Mouse (Mus musculus) neural tube, embryonic 12.5 days (tissue): ENCODE data around the gene Bdkrb2. TPM values are rescaled to one million over a fixed set of nuclear protein-coding genes. Genes with fewer than 3 reads are reported as not detected.

Source experiments
- ATAC-seq: fragments of 200-750 bp; cut with Nextera tagmentation; 2 replicates; pipeline ENCODE4 v1.8.0; 2017; ENCODE audit warnings: low read depth, mild to moderate bottlenecking, moderate TSS enrichment, moderate library complexity; ENCODE audit not compliant: low FRiP score
- H3K27ac ChIP-seq: fragments of 300-500 bp; sonication (generic); 2 replicates; pipeline ENCODE4 v1.5.1; 2016
- H3K27me3 ChIP-seq: fragments of 300-500 bp; sonication (generic); replicated peaks from 2 replicates; pipeline ENCODE4 v1.6.1; 2016; ENCODE audit warnings: mild to moderate bottlenecking
- H3K36me3 ChIP-seq: fragments of 300-500 bp; sonication (generic); 2 replicates; pipeline ENCODE4 v1.6.1; 2016; ENCODE audit warnings: mild to moderate bottlenecking
- H3K4me1 ChIP-seq: fragments of 300-500 bp; sonication (generic); 2 replicates; pipeline ENCODE4 v1.6.1; 2016
- H3K4me2 ChIP-seq: fragments of 300-500 bp; sonication (generic); replicated peaks from 2 replicates; pipeline ENCODE4 v1.6.1; 2016; ENCODE audit warnings: mild to moderate bottlenecking
- H3K4me3 ChIP-seq: fragments of 300-500 bp; sonication (generic); 2 replicates; pipeline ENCODE4 v1.5.1; 2016
- H3K9ac ChIP-seq: fragments of 300-500 bp; sonication (generic); 2 replicates; pipeline ENCODE4 v1.6.1; 2016; ENCODE audit warnings: mild to moderate bottlenecking
- H3K9me3 ChIP-seq: fragments of 300-500 bp; sonication (generic); 2 replicates; pipeline ENCODE4 v1.6.1; 2016; ENCODE audit warnings: mild to moderate bottlenecking
- WGBS: fragments of 180-500 bp; shearing (Covaris S2); methylation state at CpG from one replicate; pipeline ENCODE4 v1.1.7; 2016; 5-methylcytosine and 5-hydroxymethylcytosine counted together
- polyA plus RNA-seq: library from polyadenylated mRNA; unstranded; fragments of >200 nt; fragmentation: Nextera tagmentation; extraction: Ambion mirVana; gene quantifications from 2 replicates; pipeline ENCODE4 v1.2.1, GENCODE M21; 2016

Gene Bdkrb2
- polyA plus RNA-seq, 1 experiment from 2014 or later, result 2.7 TPM

- ATAC-seq, result no peak
- H3K27me3 ChIP-seq, result no peaks in the 10 kb centered on the region
- H3K4me2 ChIP-seq, result no peak overlapping the region
- H3K36me3 ChIP-seq, result no peaks in the 10 kb centered on the region
- peaks cover 17% of the 10 kb centered on the region; the same call in 1 of the 2 replicates for H3K4me1 ChIP-seq
- 70% methylated on average over 6 of the region's 6 CpGs for WGBS
- H3K27ac ChIP-seq, result no peak overlapping the region
- no peaks in the 10 kb centered on the region for H3K9me3 ChIP-seq
- no peak overlapping the region for H3K9ac ChIP-seq
- H3K4me3 ChIP-seq, result no peak overlapping the region
Measured at GRCm38 (mm10) chr12:105601586-105601985, 38.6 kb downstream of the Bdkrb2 start.

GRCm38 (mm10) chr12:105602581-105603210, 39.7 kb downstream of the Bdkrb2 start, which contains the start of gene Bdkrb1:
Gene Bdkrb1 (plus strand): TSS chr12:105603085.
- Histone ChIP-seq H3K9ac (no peak within 1 kb of the TSS), H3K9me3 (no peaks in the 10 kb centered on the region), H3K4me2 (no peak within 1 kb of the TSS), H3K27me3 (no peaks in the 10 kb centered on the region), H3K27ac (no peak within 1 kb of the TSS), H3K36me3 (no peaks in the 10 kb centered on the region), H3K4me1 (peaks cover 17% of the 10 kb centered on the region; the same call in 1 of the 2 replicates), H3K4me3 (no peak within 1 kb of the TSS)
- WGBS, result 91% methylated on average over 11 of the region's 11 CpGs
- no peak for ATAC-seq

- Histone ChIP-seq H3K27me3 (no peaks in the 10 kb centered on the region), H3K4me3 (no peak overlapping the region), H3K9ac (no peak overlapping the region), H3K4me1 (peaks cover 15% of the 10 kb centered on the region; the same call in 1 of the 2 replicates), H3K4me2 (no peak overlapping the region), H3K36me3 (no peaks in the 10 kb centered on the region; the same call in 1 of the 2 replicates), H3K9me3 (no peaks in the 10 kb centered on the region), H3K27ac (no peak overlapping the region)
- no peak for ATAC-seq
- WGBS, result 89% methylated on average over 11 of the region's 11 CpGs
Measured at GRCm38 (mm10) chr12:105603904-105604303, 40.9 kb downstream of the Bdkrb2 start.

GRCm38 (mm10) chr12:105605212-105605611, 42.2 kb downstream of the Bdkrb2 start:
- no peak for ATAC-seq
- H3K27me3 ChIP-seq, result no peaks in the 10 kb centered on the region
- no peaks in the 10 kb centered on the region; the same call in 1 of the 2 replicates for H3K36me3 ChIP-seq
- no peaks in the 10 kb centered on the region for H3K9me3 ChIP-seq
- no peak overlapping the region for H3K27ac ChIP-seq
- no peak overlapping the region for H3K4me2 ChIP-seq
- no peak overlapping the region for H3K9ac ChIP-seq
- H3K4me1 ChIP-seq, result peaks cover 5% of the 10 kb centered on the region; the same call in 1 of the 2 replicates
- no peak overlapping the region for H3K4me3 ChIP-seq
- WGBS, result 44% methylated on average over 8 of the region's 8 CpGs

GRCm38 (mm10) chr12:105606881-105607280, 43.9 kb downstream of the Bdkrb2 start:
- no peaks in the 10 kb centered on the region for H3K9me3 ChIP-seq
- no peak overlapping the region for H3K4me3 ChIP-seq
- no peaks in the 10 kb centered on the region for H3K27me3 ChIP-seq
- H3K4me2 ChIP-seq, result no peak overlapping the region
- H3K4me1 ChIP-seq, result no peaks in the 10 kb centered on the region
- WGBS, result 83% methylated on average over 4 of the region's 4 CpGs
- H3K36me3 ChIP-seq, result no peaks in the 10 kb centered on the region; the same call in 1 of the 2 replicates
- H3K9ac ChIP-seq, result no peak overlapping the region
- ATAC-seq, result no peak
- no peak overlapping the region for H3K27ac ChIP-seq

- H3K4me3 ChIP-seq, result no peak overlapping the region
- H3K9me3 ChIP-seq, result no peaks in the 10 kb centered on the region
- no peak overlapping the region for H3K27ac ChIP-seq
- no peak overlapping the region for H3K9ac ChIP-seq
- 94% methylated on average over 2 of the region's 2 CpGs for WGBS
- no peak overlapping the region for H3K4me2 ChIP-seq
- peaks cover 8% of the 10 kb centered on the region; the same call in 1 of the 2 replicates for H3K36me3 ChIP-seq
- no peaks in the 10 kb centered on the region for H3K27me3 ChIP-seq
- ATAC-seq, result no peak
- H3K4me1 ChIP-seq, result no peaks in the 10 kb centered on the region
Measured at GRCm38 (mm10) chr12:105611045-105611444, 48.0 kb downstream of the Bdkrb2 start.

- WGBS, result 15% methylated on average over 7 of the region's 7 CpGs
- Histone ChIP-seq H3K27ac (no peak overlapping the region), H3K4me1 (no peaks in the 10 kb centered on the region), H3K36me3 (peaks cover 15% of the 10 kb centered on the region; the same call in 1 of the 2 replicates), H3K9me3 (no peaks in the 10 kb centered on the region), H3K27me3 (no peaks in the 10 kb centered on the region), H3K4me2 (no peak overlapping the region), H3K4me3 (no peak overlapping the region), H3K9ac (no peak overlapping the region)
- ATAC-seq, result no peak
Measured at GRCm38 (mm10) chr12:105611748-105612147, 48.7 kb downstream of the Bdkrb2 start.

GRCm38 (mm10) chr12:105613559-105613958, 50.5 kb downstream of the Bdkrb2 start:
- no peaks in the 10 kb centered on the region for H3K4me1 ChIP-seq
- WGBS, result 93% methylated on average over 10 of the region's 10 CpGs
- H3K4me2 ChIP-seq, result no peak overlapping the region
- H3K4me3 ChIP-seq, result no peak overlapping the region
- H3K27me3 ChIP-seq, result no peaks in the 10 kb centered on the region
- peaks cover 33% of the 10 kb centered on the region for H3K36me3 ChIP-seq
- no peak for ATAC-seq
- H3K9me3 ChIP-seq, result no peaks in the 10 kb centered on the region
- H3K27ac ChIP-seq, result no peak overlapping the region
- no peak overlapping the region for H3K9ac ChIP-seq

- no peaks in the 10 kb centered on the region for H3K9me3 ChIP-seq
- peaks cover 72% of the 10 kb centered on the region for H3K36me3 ChIP-seq
- H3K4me1 ChIP-seq, result no peaks in the 10 kb centered on the region
- no peak overlapping the region for H3K27ac ChIP-seq
- ATAC-seq, result no peak
- no peak overlapping the region for H3K4me2 ChIP-seq
- H3K27me3 ChIP-seq, result no peaks in the 10 kb centered on the region
- no peak overlapping the region for H3K9ac ChIP-seq
- WGBS, result 97% methylated on average over 7 of the region's 7 CpGs
- H3K4me3 ChIP-seq, result no peak overlapping the region
Measured at GRCm38 (mm10) chr12:105622048-105622447, 59.0 kb downstream of the Bdkrb2 start.

- Histone ChIP-seq H3K9me3 (no peaks in the 10 kb centered on the region), H3K27me3 (no peaks in the 10 kb centered on the region), H3K36me3 (peaks cover 67% of the 10 kb centered on the region), H3K4me2 (no peak overlapping the region), H3K4me3 (no peak overlapping the region), H3K9ac (no peak overlapping the region), H3K27ac (no peak overlapping the region), H3K4me1 (no peaks in the 10 kb centered on the region)
- no peak for ATAC-seq
- WGBS, result 62% methylated on average over 12 of the region's 12 CpGs
Measured at GRCm38 (mm10) chr12:105622981-105623539, 60.0 kb downstream of the Bdkrb2 start.

- no peak overlapping the region for H3K9ac ChIP-seq
- 60% methylated on average over 7 of the region's 7 CpGs for WGBS
- H3K36me3 ChIP-seq, result peaks cover 53% of the 10 kb centered on the region
- H3K27me3 ChIP-seq, result no peaks in the 10 kb centered on the region
- no peak overlapping the region; the same call in 1 of the 2 replicates for H3K27ac ChIP-seq
- H3K9me3 ChIP-seq, result no peaks in the 10 kb centered on the region
- H3K4me1 ChIP-seq, result no peaks in the 10 kb centered on the region
- no peak for ATAC-seq
- no peak overlapping the region for H3K4me2 ChIP-seq
- H3K4me3 ChIP-seq, result no peak overlapping the region
Measured at GRCm38 (mm10) chr12:105625798-105626197, 62.8 kb downstream of the Bdkrb2 start.

- peaks cover 65% of the 10 kb centered on the region for H3K36me3 ChIP-seq
Measured at GRCm38 (mm10) chr12:105634374-105635067, 71.5 kb downstream of the Bdkrb2 start.

More at GRCm38 (mm10) chr12:105634374-105635067, 71.5 kb downstream of the Bdkrb2 start:
- Histone ChIP-seq H3K9me3 (no peaks in the 10 kb centered on the region), H3K4me1 (no peaks in the 10 kb centered on the region), H3K4me3 (no peak overlapping the region), H3K9ac (no peak overlapping the region), H3K27ac (no peak overlapping the region), H3K4me2 (no peak overlapping the region), H3K27me3 (no peaks in the 10 kb centered on the region)
- 91% methylated on average over 13 of the region's 13 CpGs for WGBS
- ATAC-seq, result no peak
